Mouse (Mus musculus): ENCODE results near the gene 4930404H24Rik. TPM values are rescaled to one million over a fixed set of nuclear protein-coding genes. Genes with fewer than 3 reads are reported as not detected.

Gene 4930404H24Rik
- total RNA-seq, 2 experiments from 2014 or later = not detected

DNA sequence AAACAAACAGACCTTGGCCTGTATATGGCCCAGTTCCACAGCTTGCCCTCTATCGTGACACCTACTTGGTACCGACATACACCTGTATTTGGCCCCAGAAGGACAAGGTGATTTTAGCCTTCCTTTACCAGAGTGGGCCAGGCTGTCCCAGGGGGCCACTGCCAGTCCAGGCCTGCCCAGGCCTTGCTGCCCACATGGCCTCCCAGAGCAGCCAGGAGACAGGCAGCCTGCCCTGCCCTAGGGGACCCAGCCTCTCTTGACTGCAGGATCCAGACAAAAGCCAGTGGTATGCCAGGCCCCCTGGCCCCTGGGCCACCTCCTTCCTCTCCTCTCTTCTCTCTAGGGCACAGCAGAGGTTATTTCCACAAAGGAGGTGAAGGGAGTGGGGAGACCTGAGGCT is 15.4 kb downstream of the 4930404H24Rik start:
- DNase-seq (ENCODE audit: extremely low spot score in 1 of 2, low spot score in 1 of 2) = no peak

GRCm38 (mm10) chr2:153508405-153508804 is 15.8 kb downstream of the 4930404H24Rik start:
- DNase-seq (ENCODE audit: extremely low spot score in 1 of 2, low spot score in 1 of 2) = no peak

DNA sequence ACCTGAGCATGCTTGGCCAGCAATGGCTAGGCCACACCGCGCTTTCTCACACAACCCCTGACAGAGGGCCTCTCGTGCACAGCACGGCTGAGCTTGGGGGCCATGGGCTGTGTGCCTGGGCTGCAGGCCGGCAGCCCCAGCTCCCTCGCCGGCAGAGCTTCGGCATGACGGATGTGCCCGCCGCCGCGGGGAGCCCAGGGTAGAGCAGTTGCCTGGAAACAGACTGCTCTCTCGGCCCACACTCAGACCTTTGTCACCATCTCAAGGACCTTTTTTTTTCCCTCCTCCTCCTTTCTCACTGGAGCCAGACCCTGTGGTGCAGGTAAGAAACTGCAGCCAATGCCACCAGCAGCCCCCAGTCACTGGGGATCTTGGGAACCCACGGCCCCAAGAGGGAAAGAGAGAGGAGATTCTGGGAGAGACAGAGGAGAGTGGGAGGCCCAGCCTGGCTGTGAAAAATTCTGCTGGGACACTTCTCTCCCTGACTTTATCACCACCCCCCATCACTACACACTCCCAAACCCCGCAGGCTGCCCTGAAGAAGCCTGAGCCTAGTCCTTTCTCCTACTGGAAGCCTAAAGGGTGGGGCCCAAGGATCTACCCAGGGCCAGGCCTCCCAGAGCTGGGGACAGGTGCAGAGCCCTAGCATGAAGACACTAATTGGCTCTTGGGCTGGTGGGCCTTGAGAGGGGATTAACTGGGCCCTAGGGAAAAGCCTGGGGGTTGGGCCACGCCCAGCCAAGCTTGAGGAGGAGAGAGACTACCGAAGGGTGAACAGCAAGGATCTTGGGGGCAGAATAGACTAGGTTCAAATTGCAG is 16.8 kb downstream of the 4930404H24Rik start:
- no peak for DNase-seq (ENCODE audit: extremely low spot score in 1 of 2, low spot score in 1 of 2)

DNA sequence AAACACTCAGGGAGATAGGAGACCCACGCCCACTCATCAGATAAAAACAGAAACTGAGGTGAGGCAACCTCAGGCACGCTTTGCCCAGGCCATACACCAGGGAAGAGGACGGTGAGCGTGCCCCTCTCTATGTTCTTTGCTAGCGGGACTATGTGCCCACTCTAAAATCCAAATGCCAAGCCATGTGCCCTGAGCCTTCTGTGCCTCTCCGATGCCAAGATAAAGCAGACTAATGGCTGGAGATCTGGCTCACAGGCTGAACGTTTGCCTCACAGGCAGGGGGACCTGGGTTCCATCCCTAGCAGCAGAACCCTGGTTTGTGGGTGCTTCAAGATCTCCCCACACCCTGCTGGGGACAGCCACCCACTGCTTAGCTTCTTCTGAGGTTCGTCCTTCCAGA is 17.5 kb downstream of the 4930404H24Rik start:
- no peak for DNase-seq (ENCODE audit: extremely low spot score in 1 of 2, low spot score in 1 of 2)

- no peak for DNase-seq (ENCODE audit: extremely low spot score in 1 of 2, low spot score in 1 of 2)
These were observed 19.0 kb downstream of the 4930404H24Rik start for GRCm38 (mm10) chr2:153511562-153511961.

GRCm38 (mm10) chr2:153512416-153513323 is 20.1 kb downstream of the 4930404H24Rik start:
- DNase-seq (ENCODE audit: extremely low spot score in 1 of 2, low spot score in 1 of 2) = no peak

DNA sequence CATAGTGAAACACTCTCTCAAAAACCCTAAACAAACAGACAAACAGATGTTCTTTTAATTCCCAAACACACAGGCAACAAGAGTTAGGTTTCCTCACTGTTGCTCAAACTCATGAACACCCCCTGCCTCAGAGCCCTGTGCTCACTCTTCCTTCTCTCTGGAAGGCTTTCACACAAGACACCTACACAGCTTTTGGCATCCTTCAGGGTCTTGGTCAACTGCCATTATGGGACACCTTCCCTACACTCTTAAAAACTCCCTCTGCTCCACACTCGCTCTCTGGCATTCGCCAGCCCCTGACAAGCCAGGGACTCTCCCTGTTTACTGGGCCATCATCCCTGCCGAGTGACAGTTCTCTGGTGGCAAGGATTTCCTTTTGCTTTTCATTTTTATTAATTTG is 21.4 kb downstream of the 4930404H24Rik start:
- no peak for DNase-seq (ENCODE audit: extremely low spot score in 1 of 2, low spot score in 1 of 2)

DNA sequence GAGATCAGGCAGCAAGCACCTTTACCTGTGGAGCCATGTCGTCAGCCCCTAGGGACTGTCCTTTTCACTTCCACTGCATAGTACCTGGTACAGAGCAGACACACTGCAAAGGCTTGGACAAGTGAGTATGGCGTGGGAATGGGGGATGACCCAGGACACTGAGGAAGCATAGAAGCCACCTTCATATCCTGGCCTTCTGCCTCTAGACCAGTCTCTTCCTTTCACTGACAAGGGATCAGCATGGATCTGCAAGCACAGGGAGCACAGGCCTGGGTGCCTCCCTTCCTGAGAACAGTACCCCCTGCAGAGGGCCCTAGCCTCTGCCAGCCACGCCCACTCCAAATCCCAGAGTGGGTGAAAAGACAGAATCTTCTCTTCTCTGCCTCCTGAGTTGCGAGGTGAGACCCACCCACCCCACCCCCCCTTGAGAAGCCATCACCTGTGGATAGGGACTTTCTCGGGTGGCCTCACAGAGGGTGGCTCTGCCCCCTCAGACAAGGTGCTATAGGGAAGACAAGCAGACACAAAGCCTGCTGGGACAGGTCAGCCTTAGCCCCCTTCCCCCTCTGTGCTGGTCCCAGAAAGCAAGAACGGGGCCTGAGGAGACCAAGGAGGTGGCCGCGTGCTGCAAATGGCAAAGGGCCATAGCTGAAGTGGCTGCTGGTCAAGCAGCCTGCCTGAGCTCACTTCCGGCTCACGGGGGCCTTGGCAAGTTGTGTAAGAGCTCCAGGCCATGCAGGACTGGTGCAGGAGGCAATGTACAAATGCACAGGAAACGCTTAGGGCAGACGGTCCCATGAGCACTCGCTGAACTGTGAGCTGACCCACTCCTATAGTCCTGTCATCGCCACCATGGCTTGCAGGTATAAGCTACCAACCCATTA is 22.1 kb downstream of the 4930404H24Rik start:
- DNase-seq (ENCODE audit: extremely low spot score in 1 of 2, low spot score in 1 of 2) = no peak

- no peak for DNase-seq (ENCODE audit: extremely low spot score in 1 of 2, low spot score in 1 of 2)
These were observed 23.0 kb downstream of the 4930404H24Rik start for GRCm38 (mm10) chr2:153515582-153515981.

DNA sequence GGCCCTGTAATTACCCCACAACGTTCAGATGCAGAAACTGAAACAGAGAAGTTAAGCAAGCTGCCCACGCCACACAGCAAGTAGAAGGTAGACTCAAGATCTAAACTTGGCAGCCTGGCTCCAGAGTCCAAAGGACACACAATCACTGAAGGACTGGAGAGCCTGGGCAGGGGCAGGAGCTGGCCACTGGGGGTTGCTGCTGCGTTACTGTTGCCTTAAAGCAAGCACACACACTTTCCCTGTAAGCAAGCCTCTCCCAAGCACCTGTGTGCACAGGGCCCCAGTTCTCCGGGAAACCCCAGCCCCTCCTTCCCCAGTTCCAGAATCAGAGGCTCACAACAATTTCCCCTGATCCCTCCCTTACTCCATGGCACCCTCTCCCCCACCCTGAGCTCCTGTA is 24.4 kb downstream of the 4930404H24Rik start:
- no peak for DNase-seq (ENCODE audit: extremely low spot score in 1 of 2, low spot score in 1 of 2)

DNA sequence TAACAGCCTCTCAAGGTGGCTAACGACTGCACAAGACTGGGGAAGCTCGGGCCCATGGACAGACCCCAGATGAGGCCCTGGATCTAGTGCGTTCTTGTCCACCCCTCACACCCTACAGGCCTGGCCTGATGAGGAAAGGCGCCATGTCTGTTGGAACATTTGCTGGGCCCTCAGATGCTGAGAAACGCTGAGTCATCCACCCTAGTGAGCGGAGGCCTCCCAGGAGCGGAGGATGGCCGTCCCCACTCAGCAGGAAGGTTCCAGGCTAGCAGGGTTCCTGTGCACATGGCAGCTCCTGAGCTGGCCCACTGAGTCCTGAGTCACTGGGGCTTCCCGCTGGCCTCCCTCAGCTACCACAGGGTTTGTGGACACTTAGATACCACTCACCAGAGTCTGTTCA is 27.5 kb downstream of the 4930404H24Rik start:
- DNase-seq (ENCODE audit: extremely low spot score in 1 of 2, low spot score in 1 of 2) = no peak

- DNase-seq (ENCODE audit: extremely low spot score in 1 of 2, low spot score in 1 of 2) = peak in 1 of 2 experiments; percentile 5
These were observed 29.7 kb downstream of the 4930404H24Rik start for GRCm38 (mm10) chr2:153522270-153522669.

DNA sequence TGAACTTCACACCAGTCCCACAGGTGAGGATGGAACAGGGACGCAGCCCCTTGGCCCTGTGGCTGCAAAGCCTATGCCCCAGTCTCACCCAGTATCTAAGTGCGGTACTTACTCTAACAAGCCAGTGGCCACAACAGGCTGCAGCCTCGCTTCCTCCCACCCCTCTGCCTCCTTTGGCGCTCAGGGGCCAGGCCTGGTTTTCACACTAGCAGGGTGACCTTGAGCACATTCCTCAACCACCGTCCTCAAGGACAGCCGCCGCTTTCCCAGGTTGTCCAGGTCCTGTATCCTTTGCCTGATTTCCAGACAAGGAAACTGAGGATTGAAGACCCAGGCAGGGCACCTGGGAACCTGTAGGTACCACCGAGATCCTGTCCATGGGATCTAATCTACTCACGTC is 30.6 kb downstream of the 4930404H24Rik start:
- DNase-seq (ENCODE audit: extremely low spot score in 1 of 2, low spot score in 1 of 2) = peak in 1 of 2 experiments; percentile 21

GRCm38 (mm10) chr2:153523656-153524055 is 31.1 kb downstream of the 4930404H24Rik start:
- DNase-seq (ENCODE audit: extremely low spot score in 1 of 2, low spot score in 1 of 2) = no peak

DNA sequence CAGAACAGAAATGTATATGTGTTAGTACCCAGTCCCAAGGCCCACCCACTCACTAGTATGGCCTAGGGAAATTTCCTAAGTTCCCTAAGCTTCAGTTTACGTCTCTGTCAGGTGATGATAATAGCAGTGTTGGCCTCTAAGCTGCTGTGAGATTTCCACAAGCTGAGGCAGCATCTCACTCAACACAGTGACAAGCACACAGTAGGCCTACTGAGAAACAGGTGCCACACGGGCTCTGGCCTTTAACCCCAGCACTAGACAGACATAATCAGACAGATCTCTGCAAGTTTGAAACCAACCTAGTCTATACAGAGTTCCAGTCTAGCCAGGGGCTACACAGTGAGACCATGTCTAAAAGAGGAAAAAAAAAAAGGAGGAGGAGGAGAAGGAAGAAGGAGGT is 32.1 kb downstream of the 4930404H24Rik start:
- DNase-seq (ENCODE audit: extremely low spot score in 1 of 2, low spot score in 1 of 2) = no peak

- peak in 1 of 2 experiments; percentile 7 for DNase-seq (ENCODE audit: extremely low spot score in 1 of 2, low spot score in 1 of 2)
These were observed 33.3 kb downstream of the 4930404H24Rik start for GRCm38 (mm10) chr2:153525906-153526311.

DNA sequence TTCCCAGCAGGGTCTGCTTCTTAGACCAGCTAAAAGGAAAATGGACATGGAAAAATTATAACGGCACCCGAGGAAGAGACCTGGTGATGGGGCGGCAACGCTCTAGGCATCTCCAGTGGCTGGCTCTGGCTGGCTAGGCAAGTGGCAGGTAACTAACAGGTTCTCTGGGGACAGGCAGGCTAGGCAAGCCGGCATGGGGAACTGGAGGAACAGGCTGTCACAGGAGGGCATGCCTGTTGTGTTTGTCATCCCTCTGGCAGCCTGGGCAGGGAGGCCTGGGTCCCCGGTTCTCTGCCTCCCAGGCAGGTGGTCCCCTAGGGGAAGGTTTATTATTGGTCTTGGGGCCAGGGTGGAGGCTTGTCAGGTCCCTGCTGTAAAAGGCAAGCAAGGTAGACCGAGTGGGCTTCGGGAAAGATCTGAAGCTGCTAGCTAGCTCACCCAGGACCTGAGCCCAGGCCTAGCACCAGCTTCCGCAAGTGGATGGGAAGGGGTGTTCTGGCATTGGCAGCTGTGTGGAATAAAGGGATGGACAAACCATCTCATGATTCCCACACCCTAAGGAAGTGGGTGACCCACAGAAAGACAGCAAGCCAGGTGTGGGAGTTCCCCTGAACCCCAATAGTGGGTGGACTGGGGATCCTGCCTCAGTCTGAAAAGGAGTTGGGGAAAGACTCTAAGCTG is 34.4 kb downstream of the 4930404H24Rik start:
- DNase-seq (ENCODE audit: extremely low spot score in 1 of 2, low spot score in 1 of 2) = peak in 1 of 2 experiments; percentile 16

- peak; percentile 30 to 36 for DNase-seq (ENCODE audit: extremely low spot score in 1 of 2, low spot score in 1 of 2)
These were observed 35.3 kb downstream of the 4930404H24Rik start for GRCm38 (mm10) chr2:153527580-153528531.

Data from layer of hippocampus, postnatal 25 days (tissue).